Mouse (Mus musculus) ES-Bruce4 (cell line): ENCODE results near the gene Ubl3. TPM values are rescaled to one million over a fixed set of nuclear protein-coding genes. Genes with fewer than 3 reads are reported as not detected.

Experiments used
- H3K27ac ChIP-seq: 2 replicates; pipeline ENCODE4 v1.5.1; 2012; ENCODE audit warnings: low read length, inconsistent platforms; ENCODE audit not compliant: insufficient read depth
- H3K27me3 ChIP-seq: 2 replicates; pipeline ENCODE4 v1.6.1; 2012; ENCODE audit warnings: mild to moderate bottlenecking, low read length, inconsistent platforms; ENCODE audit not compliant: control insufficient read depth, poor library complexity, insufficient read depth, severe bottlenecking
- H3K36me3 ChIP-seq: 2 replicates; pipeline ENCODE4 v1.6.1; 2012; ENCODE audit warnings: inconsistent platforms, mild to moderate bottlenecking, low read length, moderate library complexity; ENCODE audit not compliant: control insufficient read depth, poor library complexity, insufficient read depth, severe bottlenecking
- H3K4me1 ChIP-seq: one replicate; pipeline ENCODE4 v1.8.1; 2011; ENCODE audit warnings: low read length; ENCODE audit not compliant: control insufficient read depth, insufficient read depth
- H3K4me3 ChIP-seq: 2 replicates; pipeline ENCODE4 v1.5.1; 2011; ENCODE audit warnings: low read depth, mild to moderate bottlenecking, low read length
- H3K9ac ChIP-seq: 2 replicates; pipeline ENCODE4 v1.6.1; 2012; ENCODE audit warnings: low read depth, mild to moderate bottlenecking, inconsistent platforms; ENCODE audit not compliant: poor library complexity, severe bottlenecking
- H3K9me3 ChIP-seq: replicated peaks from 2 replicates; pipeline ENCODE4 v1.6.1; 2012; ENCODE audit warnings: mild to moderate bottlenecking, low read length, inconsistent platforms; ENCODE audit not compliant: control insufficient read depth, poor library complexity, insufficient read depth, severe bottlenecking
- CTCF ChIP-seq: IDR thresholded peaks from one replicate; pipeline ENCODE4 v1.8.1; 2011; ENCODE audit warnings: low read depth, low read length
- EP300 ChIP-seq: IDR thresholded peaks from 2 replicates; pipeline ENCODE4 v1.6.1; 2011; ENCODE audit warnings: low read depth, low read length; ENCODE audit not compliant: insufficient read depth
- POLR2A ChIP-seq: IDR thresholded peaks from one replicate; pipeline ENCODE4 v1.8.1; 2011; ENCODE audit warnings: low read length; ENCODE audit not compliant: insufficient read depth
- polyA plus RNA-seq: library from polyadenylated mRNA; stranded (reverse); fragments of >200 nt; gene quantifications from 2 replicates; pipeline ENCODE4 v1.2.4, GENCODE M21; 2011; ENCODE audit warnings: low read depth; ENCODE audit not compliant: missing spikeins, insufficient read depth, insufficient read length

Gene Ubl3
- polyA plus RNA-seq, 1 experiment, result 55.8 TPM

DNA sequence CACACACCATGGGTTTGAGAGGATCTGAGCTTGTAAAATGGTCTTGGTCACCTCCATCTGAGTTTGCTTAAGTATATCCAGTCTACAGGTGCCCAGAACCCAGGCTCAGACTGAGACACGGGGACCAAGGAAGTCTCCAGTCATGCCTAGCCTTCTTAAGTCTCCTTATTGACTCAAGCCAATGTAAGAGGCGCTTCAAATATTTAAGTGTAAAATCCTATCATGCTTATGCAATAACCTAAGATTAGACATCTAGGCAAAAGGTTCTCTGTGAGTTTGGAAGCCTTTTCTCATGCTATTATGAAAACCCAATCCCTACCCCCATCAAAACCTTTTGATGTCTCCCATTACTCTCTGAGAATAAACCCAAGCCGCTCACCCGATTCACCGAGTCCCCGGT lies 5.9 kb upstream of the Ubl3 start:
- TF ChIP-seq EP300 (no peak), POLR2A (no peak), CTCF (no peak)
- no peak overlapping the region for H3K27ac ChIP-seq
- no peak overlapping the region for H3K9ac ChIP-seq
- no peaks in the 10 kb centered on the region for H3K36me3 ChIP-seq
- peaks cover 7% of the 10 kb centered on the region for H3K4me1 ChIP-seq
- no peaks in the 10 kb centered on the region for H3K9me3 ChIP-seq
- no peaks in the 10 kb centered on the region for H3K27me3 ChIP-seq
- H3K4me3 ChIP-seq, result no peak overlapping the region

DNA sequence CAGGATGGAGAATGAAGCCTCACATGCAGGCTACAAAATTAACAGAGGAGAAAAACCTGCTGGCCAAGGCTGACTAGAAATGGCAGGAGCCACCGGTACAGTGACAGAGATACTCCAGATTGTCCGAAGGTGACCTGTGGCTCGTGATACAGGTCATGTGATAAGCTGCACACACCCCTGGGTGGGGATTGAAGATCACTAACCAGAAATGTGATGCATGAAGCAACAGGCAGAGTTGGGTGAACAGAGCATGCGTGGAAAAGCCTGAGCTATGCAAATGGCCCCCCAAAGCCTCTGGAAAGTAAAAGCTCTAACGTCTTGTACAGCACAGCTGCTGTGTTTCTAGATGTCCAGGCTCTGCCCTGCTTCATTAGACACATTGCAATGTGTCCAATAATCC lies 3.9 kb upstream of the Ubl3 start:
- Histone ChIP-seq H3K27me3 (no peaks in the 10 kb centered on the region), H3K27ac (no peak overlapping the region), H3K36me3 (no peaks in the 10 kb centered on the region), H3K9ac (no peak overlapping the region), H3K4me1 (peaks cover 7% of the 10 kb centered on the region), H3K9me3 (no peaks in the 10 kb centered on the region), H3K4me3 (no peak overlapping the region)
- TF ChIP-seq CTCF (no peak), POLR2A (no peak), EP300 (no peak)

DNA sequence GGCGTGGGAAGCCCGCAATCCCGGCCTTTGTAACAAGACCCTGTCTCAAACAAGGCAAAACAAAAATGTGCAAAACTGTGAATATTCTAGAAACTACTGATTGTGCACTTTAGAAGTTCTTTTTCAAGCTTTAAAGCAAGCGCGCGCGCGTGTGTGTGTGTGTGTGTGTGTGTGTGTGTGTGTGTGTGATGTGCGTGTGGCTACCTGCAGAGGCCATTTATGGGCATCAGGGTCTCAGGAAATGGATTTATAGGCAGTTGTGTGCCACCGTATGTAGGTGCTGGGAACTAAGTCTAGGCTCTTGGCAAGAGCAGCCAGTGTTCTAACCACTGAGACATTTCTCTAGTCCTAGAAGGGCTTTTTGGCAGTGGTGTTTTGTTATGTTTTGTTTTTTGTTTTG lies 2.6 kb upstream of the Ubl3 start:
- Histone ChIP-seq H3K9me3 (no peaks in the 10 kb centered on the region), H3K27ac (peak overlapping the region; percentile 16; the same call in 1 of the 2 replicates), H3K4me3 (0 out of 2 replicates have a peak overlapping the region, but pooled peaks have one; percentile 42)

GRCm38 (mm10) chr5:148554701-148555100 lies 2.1 kb upstream of the Ubl3 start:
- no peaks in the 10 kb centered on the region for H3K36me3 ChIP-seq
- H3K27ac ChIP-seq, result peak overlapping the region; percentile 20
- H3K9ac ChIP-seq, result peak overlapping the region; percentile 31
- peaks cover 7% of the 10 kb centered on the region for H3K4me1 ChIP-seq
- TF ChIP-seq POLR2A (no peak), EP300 (peak; percentile 77), CTCF (no peak)
- peak overlapping the region; percentile 42 for H3K4me3 ChIP-seq
- no peaks in the 10 kb centered on the region for H3K9me3 ChIP-seq
- no peaks in the 10 kb centered on the region for H3K27me3 ChIP-seq

More for the DNA sequence above, 2.6 kb upstream of the Ubl3 start:
- Histone ChIP-seq H3K4me1 (peaks cover 7% of the 10 kb centered on the region), H3K27me3 (no peaks in the 10 kb centered on the region), H3K9ac (peak overlapping the region; percentile 31), H3K36me3 (no peaks in the 10 kb centered on the region)
- no peak for TF ChIP-seq POLR2A
- TF ChIP-seq EP300, result no peak
- no peak for TF ChIP-seq CTCF

GRCm38 (mm10) chr5:148554242-148554641 lies 1.7 kb upstream of the Ubl3 start:
- Histone ChIP-seq H3K9ac (peak overlapping the region; percentile 31), H3K36me3 (no peaks in the 10 kb centered on the region), H3K27me3 (no peaks in the 10 kb centered on the region), H3K4me3 (peak overlapping the region; percentile 42), H3K27ac (peak overlapping the region; percentile 20; the same call in 1 of the 2 replicates), H3K9me3 (no peaks in the 10 kb centered on the region), H3K4me1 (peaks cover 7% of the 10 kb centered on the region)
- TF ChIP-seq POLR2A (no peak), CTCF (no peak), EP300 (no peak)

GRCm38 (mm10) chr5:148553723-148554122 lies 1.1 kb upstream of the Ubl3 start:
- 0 out of 2 replicates have a peak, but pooled peaks have one; percentile 43 for TF ChIP-seq EP300
- no peak for TF ChIP-seq POLR2A
- H3K9ac ChIP-seq, result no peak overlapping the region; the same call in 1 of the 2 replicates
- no peaks in the 10 kb centered on the region for H3K27me3 ChIP-seq

More at GRCm38 (mm10) chr5:148553723-148554122, 1.1 kb upstream of the Ubl3 start:
- H3K4me1 ChIP-seq, result peaks cover 4% of the 10 kb centered on the region
- no peaks in the 10 kb centered on the region for H3K36me3 ChIP-seq
- H3K9me3 ChIP-seq, result no peaks in the 10 kb centered on the region
- no peak overlapping the region for H3K27ac ChIP-seq
- no peak overlapping the region; the same call in 1 of the 2 replicates for H3K4me3 ChIP-seq
